Mouse (Mus musculus): ENCODE results near the gene Glis1.

- TF ChIP-seq CTCF (IDR thresholded peaks at IDR 0.05; ENCODE audit: insufficient read depth, low read depth, low read length), result no peak
- TF ChIP-seq POLR2A (IDR thresholded peaks at IDR 0.05; ENCODE audit: insufficient read depth, low read depth, low read length), result no peak
These were observed 54.9 kb downstream of the Glis1 start for GRCm38 (mm10) chr4:107489121-107489840.
